In the genomic region with DNA sequence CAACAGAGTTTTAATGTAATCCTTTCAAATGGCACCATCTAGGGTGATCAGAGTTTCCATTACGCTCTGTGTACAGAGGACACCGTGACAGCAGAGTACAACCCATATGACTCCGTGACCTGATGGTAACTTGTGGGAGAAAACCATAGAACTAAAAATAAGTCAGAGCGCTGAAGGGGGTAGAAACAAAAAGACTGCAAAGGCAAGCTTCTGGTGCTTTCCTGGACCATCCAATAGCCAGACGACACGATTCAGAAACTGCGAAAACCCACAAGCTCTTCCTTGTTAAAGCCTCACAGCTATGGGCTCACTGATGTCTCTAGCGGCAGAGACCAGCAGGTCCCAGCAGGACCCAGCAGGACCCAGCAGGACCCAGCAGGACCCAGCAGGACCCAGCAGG, we compare ENCODE assay signal across 10 mouse cellular contexts. TPM values are rescaled to one million over a fixed set of nuclear protein-coding genes. Genes with fewer than 3 reads are reported as not detected.
A peak's percentile ranks its signal among the peaks of the same experiment; 100 is the strongest.
DNase-seq lines count a peak whose midpoint lies in the region; ATAC-seq and TF ChIP-seq lines count a peak whose summit lies in the region.
"Had no signal": no experiment of that assay in that cellular context is flagged by ENCODE, and none has a peak within 500 bp of the region (broad histone marks: within the 10 kb centered on the region; RNA-seq: fewer than 3 reads in every experiment).

No protein-coding gene starts in this region.

- H3K4me3 ChIP-seq in lung, embryonic 16.5 days (ENCODE audit: low read length): no peak overlapping the region
- no peak overlapping the region for H3K4me3 ChIP-seq in lung, adult 2 months (replicated peaks; ENCODE audit: extremely low read depth, low read depth, low read length)
- peak overlapping the region; percentile 21; the same call in 1 of the 2 replicates for H3K4me3 ChIP-seq in hindbrain, embryonic 10.5 days
- H3K4me3 ChIP-seq in midbrain, embryonic 16.5 days (ENCODE audit: low read depth, low read length): no peak overlapping the region
- H3K4me3 ChIP-seq: forebrain, embryonic 13.5 days; limb, embryonic 12.5 days had no signal

- WGBS in lung, embryonic 16.5 days: 63% methylated on average over 8 of the region's 8 CpGs
- 71% methylated on average over 8 of the region's 8 CpGs for WGBS in lung, adult 2 months
- 54% methylated on average over 8 of the region's 8 CpGs for WGBS in hindbrain, embryonic 10.5 days
- 54% methylated on average over 8 of the region's 8 CpGs for WGBS in midbrain, embryonic 16.5 days

- no peak overlapping the region for H3K27ac ChIP-seq in lung, embryonic 16.5 days (ENCODE audit: low read length)
- peak overlapping the region; percentile 62; the same call in 1 of the 2 replicates for H3K27ac ChIP-seq in hindbrain, embryonic 10.5 days
- no peak overlapping the region for H3K27ac ChIP-seq in midbrain, embryonic 16.5 days (ENCODE audit: low read length)
- H3K27ac ChIP-seq: forebrain, embryonic 13.5 days; limb, embryonic 12.5 days had no signal

- no peaks in the 10 kb centered on the region for H3K27me3 ChIP-seq in lung, embryonic 16.5 days (ENCODE audit: control insufficient read depth, insufficient read depth, low read depth, low read length)
- no peaks in the 10 kb centered on the region for H3K27me3 ChIP-seq in hindbrain, embryonic 10.5 days (ENCODE audit: insufficient read depth, poor library complexity, severe bottlenecking)
- no peaks in the 10 kb centered on the region for H3K27me3 ChIP-seq in midbrain, embryonic 16.5 days (ENCODE audit: control insufficient read depth, insufficient read depth, low read depth, low read length)
- H3K27me3 ChIP-seq: forebrain, embryonic 13.5 days; limb, embryonic 12.5 days had no signal

- ATAC-seq in frontal cortex, adult (ENCODE audit: low TSS enrichment): peak; percentile 84
- peak; percentile 59 for ATAC-seq in lung, embryonic 16.5 days (ENCODE audit: low read depth)
- no peak; the same call in 1 of the 2 replicates for ATAC-seq in midbrain, embryonic 16.5 days
- ATAC-seq: forebrain, embryonic 13.5 days had no signal

- TF ChIP-seq POLR2A in lung, adult 2 months (IDR thresholded peaks at IDR 0.05; ENCODE audit: borderline replicate concordance, extremely low read depth, low read depth, low read length): no peak

- no peaks in the 10 kb centered on the region for H3K36me3 ChIP-seq in lung, embryonic 16.5 days (ENCODE audit: control insufficient read depth, insufficient read depth, low read length)
- no peaks in the 10 kb centered on the region for H3K36me3 ChIP-seq in hindbrain, embryonic 10.5 days
- no peaks in the 10 kb centered on the region for H3K36me3 ChIP-seq in midbrain, embryonic 16.5 days (ENCODE audit: control insufficient read depth, insufficient read depth, low read length)
- H3K36me3 ChIP-seq: limb, embryonic 12.5 days had no signal

- DNase-seq in frontal cortex, postnatal 25 days (ENCODE audit: low spot score in 2 of 2): no peak
- no peak for DNase-seq in lung, adult 2 months
- DNase-seq in hindbrain, embryonic 10.5 days (ENCODE audit: low spot score): peak; percentile 16
- no peak for DNase-seq in adrenal gland, adult 8-10 months
- DNase-seq in kidney, postnatal 25 days: no peak

- no peak for TF ChIP-seq CTCF in lung, adult 2 months (IDR thresholded peaks at IDR 0.05; ENCODE audit: insufficient read depth, low read length)

- H3K4me2 ChIP-seq in lung, embryonic 16.5 days (ENCODE audit: low read depth, low read length): peak overlapping the region; percentile 25; the same call in 1 of the 2 replicates
- peak overlapping the region; percentile 4; the same call in 1 of the 2 replicates for H3K4me2 ChIP-seq in midbrain, embryonic 16.5 days (ENCODE audit: low read length)
- H3K4me2 ChIP-seq: forebrain, embryonic 13.5 days; limb, embryonic 12.5 days had no signal

- H3K4me1 ChIP-seq in lung, embryonic 16.5 days (replicated peaks; ENCODE audit: control insufficient read depth, insufficient read depth, low read length): peaks cover 12% of the 10 kb centered on the region
- peaks cover 5% of the 10 kb centered on the region for H3K4me1 ChIP-seq in lung, adult 2 months (ENCODE audit: control insufficient read depth, insufficient read depth, low read length)
- H3K4me1 ChIP-seq in hindbrain, embryonic 10.5 days (replicated peaks): peaks cover 5% of the 10 kb centered on the region; the same call in 1 of the 2 replicates
- H3K4me1 ChIP-seq in midbrain, embryonic 16.5 days (ENCODE audit: control insufficient read depth, insufficient read depth, low read length): no peaks in the 10 kb centered on the region
- H3K4me1 ChIP-seq: forebrain, embryonic 13.5 days had no signal

- H3K9ac ChIP-seq in lung, embryonic 16.5 days (ENCODE audit: low read length): no peak overlapping the region
- H3K9ac ChIP-seq in midbrain, embryonic 16.5 days (ENCODE audit: low read depth, low read length): no peak overlapping the region
- H3K9ac ChIP-seq: forebrain, embryonic 13.5 days; limb, embryonic 12.5 days had no signal

- H3K9me3 ChIP-seq in lung, embryonic 16.5 days (ENCODE audit: control insufficient read depth, low read length): no peaks in the 10 kb centered on the region
- H3K9me3 ChIP-seq in hindbrain, embryonic 10.5 days: no peaks in the 10 kb centered on the region
- no peaks in the 10 kb centered on the region for H3K9me3 ChIP-seq in midbrain, embryonic 16.5 days (replicated peaks; ENCODE audit: control insufficient read depth, low read length, poor library complexity, severe bottlenecking)
- H3K9me3 ChIP-seq: forebrain, embryonic 13.5 days; limb, embryonic 12.5 days had no signal

RNA-seq across cellular contexts. Expression of a gene that starts 18.6 kb away (rescaled TPM):
- 20.6 and 21.4 TPM in 2 replicates for polyA plus RNA-seq in lung, embryonic 16.5 days (2015; fragmentation: Nextera tagmentation; extraction: Ambion mirVana)
- polyA plus RNA-seq in lung, adult 2 months (2012; rRNA removed): 45.6 and 57.3 TPM in 2 replicates
- 3.4 and 5.0 TPM in 2 replicates for polyA plus RNA-seq in hindbrain, embryonic 10.5 days (2016; fragmentation: Nextera tagmentation; extraction: Ambion mirVana)
- 3.6 and 5.2 TPM in 2 replicates for polyA plus RNA-seq in midbrain, embryonic 16.5 days (2015; fragmentation: Nextera tagmentation; extraction: Ambion mirVana)
- 10 to 100 TPM; 12.5 to 17.0 (median 14.7) TPM for total RNA-seq in adrenal gland, adult 8-10 months (2022)
